Mouse (Mus musculus): ENCODE data around the gene Thyn1.

The Thyn1 gene

GRCm38 (mm10) chr9:26999461-27000395, at the start of gene Thyn1, which contains the start of gene Acad8:
Gene Thyn1, plus strand, starts transcription at chr9:26999710.
Gene Acad8, minus strand, starts transcription at chr9:26999566.
- ChIA-PET POLR2A (interaction anchor here in 2 of 4 experiments (0.6 to 1.6 kb wide), 4 partner anchors 11 to 1161 kb away, joined by 3 to 6 read pairs (median 4); partner anchors contain the start of gene Vps26b (in 1 of the 2)), CTCF (no interaction called here)

GRCm38 (mm10) chr9:26977754-26978153, 21.8 kb upstream of the Thyn1 start:
- ChIA-PET POLR2A (interaction anchor here in 1 of 4 experiments (1.3 kb wide), 1 partner anchor 10 kb away, joined by 3 read pairs; no protein-coding TSS in a partner anchor), CTCF (interaction anchor here in 2 of 4 experiments (0.6 to 1.1 kb wide), 3 partner anchors 50 to 215 kb away, joined by 3 read pairs; no protein-coding TSS in a partner anchor)

GRCm38 (mm10) chr9:26978776-26979175, 20.7 kb upstream of the Thyn1 start:
- CTCF ChIA-PET, result no interaction called here
- POLR2A ChIA-PET, result no interaction called here

GRCm38 (mm10) chr9:26985090-26985613, 14.4 kb upstream of the Thyn1 start:
- POLR2A ChIA-PET, result no interaction called here

GRCm38 (mm10) chr9:26985668-26986277, 13.7 kb upstream of the Thyn1 start:
- ChIA-PET CTCF (no interaction called here), POLR2A (no interaction called here)

More at GRCm38 (mm10) chr9:26985090-26985613, 14.4 kb upstream of the Thyn1 start:
- CTCF ChIA-PET, result no interaction called here

GRCm38 (mm10) chr9:26990181-26990580, 9.3 kb upstream of the Thyn1 start:
- ChIA-PET CTCF (no interaction called here), POLR2A (interaction anchor here in 1 of 4 experiments (0.6 kb wide), 2 partner anchors 219 to 903 kb away, joined by 3 to 4 read pairs; no protein-coding TSS in a partner anchor)

GRCm38 (mm10) chr9:26993118-26993517, 6.4 kb upstream of the Thyn1 start:
- ChIA-PET POLR2A (no interaction called here), CTCF (no interaction called here)

- POLR2A ChIA-PET, result no interaction called here
- CTCF ChIA-PET, result no interaction called here
These were observed 5.6 kb upstream of the Thyn1 start for GRCm38 (mm10) chr9:26993900-26994299.

- ChIA-PET CTCF (interaction anchor here in 1 of 4 experiments (0.6 kb wide), 2 partner anchors 10 to 309 kb away, joined by 4 to 5 read pairs; no protein-coding TSS in a partner anchor), POLR2A (interaction anchor here in 3 of 4 experiments (0.9 to 1.4 kb wide), 6 partner anchors 10 to 191 kb away, joined by 3 to 4 read pairs (median 3); partner anchors contain the start of gene Glb1l2 (in 1 of the 3))
These were observed 2.4 kb upstream of the Thyn1 start for GRCm38 (mm10) chr9:26997062-26997461.

- CTCF ChIA-PET, result interaction anchor here in 1 of 4 experiments (0.6 kb wide), 1 partner anchor 308 kb away, joined by 5 read pairs; no protein-coding TSS in a partner anchor
These were observed 2.0 kb upstream of the Thyn1 start for GRCm38 (mm10) chr9:26997501-26997900.

GRCm38 (mm10) chr9:26998669-26999460, 645 bp upstream of the Thyn1 start:
- POLR2A ChIA-PET, result interaction anchor here in 2 of 4 experiments (0.6 to 1.3 kb wide), 4 partner anchors 14 to 350 kb away, joined by 3 to 6 read pairs (median 4); partner anchors contain the start of gene Vps26b (in 1 of the 2)
- CTCF ChIA-PET, result no interaction called here

More at GRCm38 (mm10) chr9:26997501-26997900, 2.0 kb upstream of the Thyn1 start:
- POLR2A ChIA-PET, result interaction anchor here in 3 of 4 experiments (0.9 to 1.1 kb wide), 6 partner anchors 9 to 161 kb away, joined by 3 to 4 read pairs (median 3); no protein-coding TSS in a partner anchor

GRCm38 (mm10) chr9:27005231-27005630, 5.7 kb downstream of the Thyn1 start:
- CTCF ChIA-PET, result no interaction called here

GRCm38 (mm10) chr9:27005933-27006332, 6.4 kb downstream of the Thyn1 start:
- ChIA-PET POLR2A (interaction anchor here in 2 of 4 experiments (0.6 to 1.2 kb wide), 3 partner anchors 9 to 381 kb away, joined by 3 to 4 read pairs (median 4); no protein-coding TSS in a partner anchor), CTCF (interaction anchor here in 1 of 4 experiments (0.9 kb wide), 1 partner anchor 10 kb away, joined by 3 read pairs; no protein-coding TSS in a partner anchor)

More at GRCm38 (mm10) chr9:27005231-27005630, 5.7 kb downstream of the Thyn1 start:
- POLR2A ChIA-PET, result interaction anchor here in 1 of 4 experiments (0.6 kb wide), 1 partner anchor 380 kb away, joined by 4 read pairs; no protein-coding TSS in a partner anchor

- POLR2A ChIA-PET, result interaction anchor here in 3 of 4 experiments (1.0 to 1.5 kb wide), 4 partner anchors 10 to 80 kb away, joined by 3 read pairs; partner anchors contain the start of gene Vps26b (in 1 of the 3)
- CTCF ChIA-PET, result interaction anchor here in 2 of 4 experiments (0.6 to 0.9 kb wide), 2 partner anchors 9 to 54 kb away, joined by 3 read pairs; no protein-coding TSS in a partner anchor
These were observed 7.4 kb downstream of the Thyn1 start for GRCm38 (mm10) chr9:27006866-27007265.

GRCm38 (mm10) chr9:27009231-27009630, 9.7 kb downstream of the Thyn1 start:
- POLR2A ChIA-PET, result interaction anchor here in 1 of 4 experiments (0.6 kb wide), 1 partner anchor 51 kb away, joined by 3 read pairs; no protein-coding TSS in a partner anchor
- CTCF ChIA-PET, result no interaction called here

GRCm38 (mm10) chr9:27011572-27011971, 12.1 kb downstream of the Thyn1 start:
- POLR2A ChIA-PET, result interaction anchor here in 2 of 4 experiments (1.0 to 1.7 kb wide), 3 partner anchors 9 to 110 kb away, joined by 3 to 6 read pairs (median 4); no protein-coding TSS in a partner anchor
- CTCF ChIA-PET, result no interaction called here

- ChIA-PET POLR2A (interaction anchor here in 1 of 4 experiments (1.6 to 1.7 kb wide), 2 partner anchors 9 to 10 kb away, joined by 3 to 5 read pairs; partner anchors contain the start of gene Vps26b), CTCF (no interaction called here)
These were observed 19.5 kb downstream of the Thyn1 start for GRCm38 (mm10) chr9:27018961-27019360.

- CTCF ChIA-PET, result no interaction called here
- POLR2A ChIA-PET, result interaction anchor here in 2 of 4 experiments (0.7 to 1.3 kb wide), 2 partner anchors 27 to 90 kb away, joined by 3 read pairs; no protein-coding TSS in a partner anchor
These were observed 24.2 kb downstream of the Thyn1 start for GRCm38 (mm10) chr9:27023681-27024080.

Measured in embryonic stem cell, embryonic (primary cell).